Mouse (Mus musculus) intestine, embryonic 16.5 days (tissue): Measurements from ENCODE around the gene Traf3ip2. TPM values are rescaled to one million over a fixed set of nuclear protein-coding genes. Genes with fewer than 3 reads are reported as not detected.
A peak's percentile ranks its signal among the peaks of the same experiment; 100 is the strongest.

ENCODE experiments used
- ATAC-seq: fragments of 200-750 bp; cut with Nextera tagmentation; 2 replicates; pipeline ENCODE4 v1.8.0; 2017; ENCODE audit warnings: moderate TSS enrichment, moderate library complexity
- H3K27ac ChIP-seq: fragments of 300-500 bp; sonication (generic); 2 replicates; pipeline ENCODE4 v1.5.1; 2014; ENCODE audit warnings: mild to moderate bottlenecking, low read length
- H3K27me3 ChIP-seq: fragments of 300-500 bp; sonication (generic); replicated peaks from 2 replicates; pipeline ENCODE4 v1.6.1; 2014; ENCODE audit warnings: low read length, control low read depth, mixed read lengths; ENCODE audit not compliant: control insufficient read depth, insufficient read depth
- H3K36me3 ChIP-seq: fragments of 300-500 bp; sonication (generic); 2 replicates; pipeline ENCODE4 v1.6.1; 2014; ENCODE audit warnings: low read length, control low read depth; ENCODE audit not compliant: control insufficient read depth, insufficient read depth
- H3K4me1 ChIP-seq: fragments of 300-500 bp; sonication (generic); 2 replicates; pipeline ENCODE4 v1.6.1; 2014; ENCODE audit warnings: low read length, control low read depth, mixed read lengths; ENCODE audit not compliant: control insufficient read depth, insufficient read depth
- H3K4me2 ChIP-seq: fragments of 300-500 bp; sonication (generic); 2 replicates; pipeline ENCODE4 v1.6.1; 2014; ENCODE audit warnings: low read depth, low read length, control low read depth
- H3K4me3 ChIP-seq: fragments of 300-500 bp; sonication (generic); 2 replicates; pipeline ENCODE4 v1.5.1; 2014; ENCODE audit warnings: mild to moderate bottlenecking, low read length
- H3K9ac ChIP-seq: fragments of 300-500 bp; sonication (generic); 2 replicates; pipeline ENCODE4 v1.6.1; 2014; ENCODE audit warnings: low read depth, low read length
- H3K9me3 ChIP-seq: fragments of 300-500 bp; sonication (generic); 2 replicates; pipeline ENCODE4 v1.6.1; 2016; ENCODE audit warnings: low read length, control low read depth; ENCODE audit not compliant: control insufficient read depth
- WGBS: fragments of 180-500 bp; shearing (Covaris S2); extraction: QIAGEN DNeasy Blood & Tissue Kit; methylation state at CpG from one replicate; pipeline ENCODE4 v1.1.7; 2014; 5-methylcytosine and 5-hydroxymethylcytosine counted together
- polyA plus RNA-seq: library from polyadenylated mRNA; unstranded; fragments of >200 nt; fragmentation: Nextera tagmentation; extraction: Ambion mirVana; gene quantifications from 2 replicates; pipeline ENCODE4 v1.2.1, GENCODE M21; 2015

Gene Traf3ip2
- polyA plus RNA-seq, 1 experiment from 2014 or later: 28.0 TPM

DNA sequence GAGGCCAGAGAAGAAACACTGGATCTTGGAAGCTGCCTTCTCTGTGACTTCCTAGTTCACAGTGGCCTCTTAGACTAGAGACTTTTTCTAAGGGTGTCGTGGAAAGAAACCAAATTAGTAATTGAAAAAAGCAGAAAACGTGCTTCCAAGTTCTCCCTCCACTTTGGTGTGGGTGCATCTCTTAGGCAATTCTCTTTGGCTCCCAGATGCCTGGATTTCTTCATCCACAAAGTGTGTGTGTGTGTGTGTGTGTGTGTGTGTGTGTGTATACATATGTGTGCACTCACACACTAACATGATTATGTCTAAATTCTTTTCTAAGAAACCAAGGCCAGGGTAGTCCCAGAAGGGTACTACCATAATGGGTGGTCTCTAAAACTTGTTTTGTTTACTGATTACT, 1.2 kb downstream of the Traf3ip2 start:
- WGBS: 10% methylated on average over 2 of the region's 2 CpGs
- ATAC-seq: no peak
- Histone ChIP-seq H3K27me3 (no peaks in the 10 kb centered on the region), H3K9me3 (no peaks in the 10 kb centered on the region), H3K9ac (peak overlapping the region; percentile 78), H3K4me1 (peaks cover 41% of the 10 kb centered on the region), H3K4me2 (peak overlapping the region; percentile 56), H3K4me3 (peak overlapping the region; percentile 53), H3K27ac (peak overlapping the region; percentile 98), H3K36me3 (no peaks in the 10 kb centered on the region)

DNA sequence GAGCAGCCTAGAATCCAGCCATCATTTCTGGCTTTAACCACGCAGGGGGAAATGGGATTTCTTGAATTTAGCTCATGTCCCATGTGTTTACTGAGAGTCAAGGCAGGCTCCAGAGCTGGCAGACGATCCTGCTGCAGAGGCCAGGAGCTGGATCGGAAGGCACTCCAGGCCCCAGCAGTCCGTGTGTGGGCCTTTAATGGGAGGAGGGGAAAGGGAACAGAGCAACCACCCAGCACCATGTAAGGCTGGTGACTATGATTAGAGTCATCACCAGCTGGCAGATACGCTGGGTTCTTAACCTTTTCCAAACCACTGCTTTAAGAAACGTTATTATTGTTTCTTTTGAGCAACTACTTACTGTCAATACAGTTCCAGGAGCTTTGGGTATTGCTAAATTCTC, 1.9 kb downstream of the Traf3ip2 start:
- Histone ChIP-seq H3K4me3 (peak overlapping the region; percentile 53), H3K9ac (peak overlapping the region; percentile 78), H3K36me3 (no peaks in the 10 kb centered on the region), H3K4me2 (peak overlapping the region; percentile 56), H3K9me3 (no peaks in the 10 kb centered on the region), H3K27me3 (no peaks in the 10 kb centered on the region), H3K4me1 (peaks cover 41% of the 10 kb centered on the region), H3K27ac (peak overlapping the region; percentile 98)
- ATAC-seq: peak; percentile 58
- WGBS: 13% methylated on average over 6 of the region's 6 CpGs

DNA sequence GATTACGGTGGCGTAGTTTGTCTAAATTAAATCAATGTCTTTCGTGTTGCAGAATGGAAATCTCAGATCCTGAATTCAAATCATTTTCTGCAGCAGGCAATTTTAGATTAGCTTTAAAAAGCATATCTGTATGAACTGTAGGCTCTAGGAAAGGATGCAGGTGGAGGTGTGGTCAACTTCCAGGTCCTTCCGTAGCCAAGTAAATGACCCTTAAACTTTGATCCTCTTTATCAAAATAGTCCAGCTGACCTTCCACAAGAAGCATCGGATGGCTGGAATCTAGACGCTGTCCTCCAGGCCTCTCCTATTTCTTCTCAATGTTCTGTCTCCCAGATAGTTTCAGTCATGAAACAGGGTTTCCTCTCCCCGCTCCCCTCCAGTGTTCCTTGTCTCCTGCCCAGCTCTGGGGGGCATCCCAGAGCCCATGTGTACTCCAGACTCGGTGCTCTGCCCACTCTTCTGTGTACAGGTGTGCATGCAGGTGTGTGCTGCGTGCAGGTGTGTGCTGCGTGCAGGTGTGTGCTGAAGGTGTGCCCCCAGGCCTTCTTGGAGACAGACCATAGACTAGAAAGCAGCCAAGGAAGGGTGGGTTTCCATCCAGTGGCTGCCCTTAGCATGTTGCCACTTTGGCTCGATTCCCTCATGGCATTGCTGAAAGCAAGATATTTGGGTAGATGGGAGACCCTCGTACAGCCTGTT, 2.9 kb downstream of the Traf3ip2 start:
- peak overlapping the region; percentile 20 for H3K4me2 ChIP-seq
- WGBS: 82% methylated on average over 12 of the region's 12 CpGs
- H3K36me3 ChIP-seq: no peaks in the 10 kb centered on the region
- ATAC-seq: no peak
- no peaks in the 10 kb centered on the region for H3K9me3 ChIP-seq
- H3K4me1 ChIP-seq: peaks cover 41% of the 10 kb centered on the region
- no peak overlapping the region for H3K4me3 ChIP-seq
- H3K27me3 ChIP-seq: no peaks in the 10 kb centered on the region
- H3K27ac ChIP-seq: peak overlapping the region; percentile 98; the same call in 1 of the 2 replicates
- H3K9ac ChIP-seq: peak overlapping the region; percentile 78

DNA sequence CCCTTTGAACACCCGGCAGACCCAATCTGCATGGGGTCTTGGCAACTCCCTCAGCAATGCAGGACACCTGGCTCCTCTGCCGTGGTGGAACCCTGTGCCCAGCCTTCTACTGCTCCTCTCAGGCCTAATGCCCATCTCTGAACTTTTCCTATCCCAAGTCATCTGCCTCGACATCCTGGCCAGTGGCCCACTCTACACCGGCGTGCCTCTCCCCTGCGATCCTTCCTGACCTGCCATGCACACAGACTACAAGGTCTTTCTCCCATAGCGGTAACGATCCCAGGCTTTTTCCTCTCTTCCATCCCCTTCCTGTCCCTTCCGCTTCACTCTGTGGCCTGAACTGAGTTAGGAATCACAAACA, 3.5 kb downstream of the Traf3ip2 start:
- WGBS: 81% methylated on average over 9 of the region's 9 CpGs
- Histone ChIP-seq H3K27me3 (no peaks in the 10 kb centered on the region), H3K4me1 (peaks cover 36% of the 10 kb centered on the region), H3K27ac (peak overlapping the region; percentile 55), H3K9me3 (no peaks in the 10 kb centered on the region), H3K4me2 (0 out of 2 replicates have a peak overlapping the region, but pooled peaks have one; percentile 16), H3K9ac (peak overlapping the region; percentile 32; the same call in 1 of the 2 replicates), H3K36me3 (no peaks in the 10 kb centered on the region), H3K4me3 (no peak overlapping the region)
- no peak for ATAC-seq

DNA sequence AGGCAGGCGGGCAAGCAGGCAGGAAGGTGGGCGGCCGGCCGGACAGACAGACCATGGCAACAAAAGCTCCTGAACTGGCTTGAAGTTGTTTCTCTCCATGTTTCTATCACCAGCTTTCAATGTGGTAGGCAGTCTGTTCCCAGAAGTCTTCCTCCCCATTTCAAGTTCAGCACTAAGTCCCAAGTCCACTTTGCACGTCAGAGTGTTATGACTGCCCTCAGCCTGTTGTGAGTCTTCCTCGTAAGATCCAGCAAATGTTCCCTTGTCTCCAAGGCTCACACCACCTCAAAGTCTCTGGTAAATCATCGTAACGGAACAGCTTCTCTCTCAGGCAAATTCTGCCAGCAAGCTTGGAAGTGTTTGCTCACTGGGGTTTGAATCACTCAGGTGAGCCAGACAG, 3.9 kb downstream of the Traf3ip2 start:
- ATAC-seq: no peak
- Histone ChIP-seq H3K36me3 (no peaks in the 10 kb centered on the region), H3K4me3 (no peak overlapping the region), H3K4me2 (0 out of 2 replicates have a peak overlapping the region, but pooled peaks have one; percentile 16), H3K9ac (peak overlapping the region; percentile 32; the same call in 1 of the 2 replicates), H3K27ac (peak overlapping the region; percentile 55), H3K4me1 (peaks cover 35% of the 10 kb centered on the region), H3K27me3 (no peaks in the 10 kb centered on the region), H3K9me3 (no peaks in the 10 kb centered on the region)
- WGBS: 79% methylated on average over 8 of the region's 8 CpGs

DNA sequence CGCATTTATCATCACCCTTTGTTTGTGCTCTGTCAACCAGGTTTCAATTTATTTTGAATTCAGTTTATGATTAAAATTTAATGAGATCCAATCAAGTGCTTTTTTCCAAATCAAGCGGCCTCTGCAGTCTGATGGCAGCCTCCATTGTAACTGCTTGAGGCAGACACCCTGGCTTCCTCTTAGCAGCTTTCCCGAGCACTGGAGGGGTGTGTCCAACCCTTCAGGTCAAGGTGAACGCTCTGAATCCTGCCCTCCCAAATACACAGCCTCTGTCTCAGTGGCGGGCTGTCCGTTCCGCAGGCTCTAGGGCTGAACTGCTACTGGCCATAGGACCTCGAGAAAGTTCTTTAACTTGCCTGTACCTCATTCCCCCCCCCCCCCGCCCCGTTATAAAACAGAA, 5.7 kb downstream of the Traf3ip2 start:
- Histone ChIP-seq H3K4me1 (peaks cover 42% of the 10 kb centered on the region), H3K9me3 (no peaks in the 10 kb centered on the region), H3K4me2 (no peak overlapping the region), H3K27ac (no peak overlapping the region), H3K36me3 (0 out of 2 replicates have a peak, but pooled peaks cover 2% of the 10 kb centered on the region), H3K4me3 (no peak overlapping the region), H3K27me3 (no peaks in the 10 kb centered on the region), H3K9ac (no peak overlapping the region)
- no peak for ATAC-seq
- 76% methylated on average over 10 of the region's 10 CpGs for WGBS

DNA sequence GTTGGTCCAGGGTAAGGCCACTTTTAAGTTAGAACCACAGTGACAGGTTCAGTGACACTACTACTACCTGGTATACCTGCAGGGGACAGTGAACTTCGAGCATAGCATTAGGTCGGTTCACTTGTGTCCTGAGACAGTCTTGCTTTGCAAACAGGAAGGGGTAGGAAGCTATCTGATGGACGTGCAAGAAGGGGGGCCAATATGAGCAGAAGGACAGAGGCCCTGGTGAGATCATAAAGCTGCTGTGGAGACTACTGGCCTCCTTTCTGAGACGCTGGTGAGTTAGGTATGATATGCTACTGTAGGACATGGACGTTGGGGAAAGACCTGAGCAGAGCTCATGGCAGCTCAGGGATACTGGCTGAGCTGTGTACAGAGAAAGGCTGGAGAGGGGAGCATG, 7.9 kb downstream of the Traf3ip2 start:
- H3K4me1 ChIP-seq: peaks cover 43% of the 10 kb centered on the region
- WGBS: 83% methylated on average over 5 of the region's 5 CpGs
- H3K4me3 ChIP-seq: no peak overlapping the region
- no peaks in the 10 kb centered on the region for H3K9me3 ChIP-seq
- 0 out of 2 replicates have a peak, but pooled peaks cover 2% of the 10 kb centered on the region for H3K36me3 ChIP-seq
- H3K27me3 ChIP-seq: no peaks in the 10 kb centered on the region
- H3K4me2 ChIP-seq: no peak overlapping the region
- H3K27ac ChIP-seq: no peak overlapping the region
- ATAC-seq: no peak
- H3K9ac ChIP-seq: no peak overlapping the region

DNA sequence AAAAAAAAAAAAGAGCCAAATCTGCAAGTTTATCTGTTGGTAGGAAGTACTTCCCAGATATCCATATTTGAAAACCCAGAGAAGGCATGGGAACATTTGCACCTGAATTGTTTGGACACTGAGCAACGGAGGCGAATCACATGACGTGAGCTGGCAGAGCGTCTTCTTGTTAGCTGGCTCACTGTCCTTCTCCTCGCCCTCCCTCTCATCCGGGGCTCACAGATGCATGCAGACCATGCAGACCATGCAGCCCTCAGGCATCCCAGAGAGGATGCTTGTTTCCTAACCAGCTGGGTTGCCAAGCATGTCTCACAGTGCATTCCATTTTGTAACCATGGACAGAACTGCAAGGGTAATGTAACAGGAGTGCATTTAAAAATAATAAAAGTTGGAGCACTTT, 11.1 kb downstream of the Traf3ip2 start:
- H3K27me3 ChIP-seq: no peaks in the 10 kb centered on the region
- no peak overlapping the region for H3K27ac ChIP-seq
- no peak overlapping the region for H3K4me2 ChIP-seq
- no peak overlapping the region for H3K4me3 ChIP-seq
- no peak for ATAC-seq
- H3K4me1 ChIP-seq: peaks cover 34% of the 10 kb centered on the region
- no peak overlapping the region for H3K9ac ChIP-seq
- WGBS: 68% methylated on average over 6 of the region's 6 CpGs
- H3K9me3 ChIP-seq: no peaks in the 10 kb centered on the region
- peaks cover 5% of the 10 kb centered on the region; the same call in 1 of the 2 replicates for H3K36me3 ChIP-seq

DNA sequence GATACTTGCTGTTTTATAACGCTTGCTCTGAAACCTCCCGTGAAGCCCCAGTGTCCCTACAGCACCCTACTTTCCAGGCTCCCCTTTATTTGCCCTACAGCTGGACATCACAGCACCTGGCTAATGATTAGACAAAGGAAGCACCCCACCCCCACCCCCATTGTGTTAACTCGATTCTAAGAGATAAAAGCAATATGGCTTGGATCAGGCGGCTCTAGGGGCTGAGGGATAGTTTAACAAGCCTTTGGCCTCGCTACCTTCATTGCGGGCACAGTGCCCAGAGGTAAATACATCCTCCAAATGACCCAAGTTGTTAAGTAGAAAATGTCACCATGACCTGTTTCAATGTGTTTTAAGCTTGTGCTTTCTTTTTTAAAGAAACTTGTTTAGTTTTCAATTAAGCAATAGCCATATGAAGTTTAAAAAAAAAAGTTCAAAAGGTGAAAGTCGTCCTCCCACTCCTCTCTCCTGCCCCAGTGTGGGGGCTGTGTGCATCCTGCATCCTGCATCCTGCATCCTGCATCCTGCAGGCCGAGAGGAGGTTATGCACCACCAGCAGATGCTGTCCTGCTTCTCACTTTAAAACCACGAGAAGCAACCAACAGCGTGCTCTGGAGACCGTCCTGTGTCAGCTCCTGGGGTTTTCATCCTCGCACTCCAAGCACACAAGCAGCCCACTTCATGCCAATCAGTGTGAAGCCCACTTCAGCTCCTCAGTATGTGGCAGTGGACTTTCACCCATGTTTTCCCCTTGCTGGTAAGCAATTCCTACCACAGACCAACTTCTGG, 12.3 kb downstream of the Traf3ip2 start:
- Histone ChIP-seq H3K4me1 (peaks cover 38% of the 10 kb centered on the region), H3K9me3 (no peaks in the 10 kb centered on the region), H3K4me2 (no peak overlapping the region), H3K4me3 (no peak overlapping the region), H3K36me3 (peaks cover 5% of the 10 kb centered on the region; the same call in 1 of the 2 replicates), H3K27me3 (no peaks in the 10 kb centered on the region), H3K27ac (peak overlapping the region; percentile 67), H3K9ac (0 out of 2 replicates have a peak overlapping the region, but pooled peaks have one; percentile 8)
- 34% methylated on average over 12 of the region's 12 CpGs for WGBS
- ATAC-seq: peak; percentile 49
